Mouse (Mus musculus): ENCODE data around the gene Rnf41.

Rnf41 gene

GRCm38 (mm10) chr10:128486370-128486769 is 74.9 kb downstream of the Rnf41 start:
- no peak for DNase-seq (ENCODE audit: low read depth, low spot score)

- no peak for DNase-seq (ENCODE audit: low read depth, low spot score)
Observed at GRCm38 (mm10) chr10:128487861-128488712, 76.6 kb downstream of the Rnf41 start.

GRCm38 (mm10) chr10:128488776-128489175 is 77.3 kb downstream of the Rnf41 start:
- DNase-seq (ENCODE audit: low read depth, low spot score), result no peak

GRCm38 (mm10) chr10:128489380-128489779 is 77.9 kb downstream of the Rnf41 start:
- no peak for DNase-seq (ENCODE audit: low read depth, low spot score)

- no peak for DNase-seq (ENCODE audit: low read depth, low spot score)
Observed at GRCm38 (mm10) chr10:128489785-128490184, 78.3 kb downstream of the Rnf41 start.

- DNase-seq (ENCODE audit: low read depth, low spot score), result no peak
Observed at GRCm38 (mm10) chr10:128490232-128490631, 78.8 kb downstream of the Rnf41 start.

- no peak for DNase-seq (ENCODE audit: low read depth, low spot score)
Observed at GRCm38 (mm10) chr10:128490912-128491311, 79.5 kb downstream of the Rnf41 start.
